Mouse (Mus musculus): ENCODE measurements around the gene Epha4.

GRCm38 (mm10) chr1:77513959-77514324 is 946 bp downstream of the Epha4 start:
- TF ChIP-seq CTCF (IDR thresholded peaks at IDR 0.05; ENCODE audit: low read depth, low read length) (no peak), TAL1 (conservative IDR thresholded peaks at IDR 0.05; ENCODE audit: low read depth, low read length) (no peak)
